Mouse (Mus musculus) adrenal gland, postnatal 25 days (tissue): ENCODE data around the gene Tcerg1l. TPM values are rescaled to one million over a fixed set of nuclear protein-coding genes. Genes with fewer than 3 reads are reported as not detected.

Experiments
- DNase-seq: peaks from one replicate; pipeline ENCODE4 v3.0.0; 2021; ENCODE audit warnings: mixed read lengths
- total RNA-seq: library from RNA; stranded (reverse); gene quantifications from 2 replicates; pipeline ENCODE4 v1.2.3, GENCODE M21; 2021

Gene Tcerg1l
- total RNA-seq, 1 experiment from 2014 or later, result 0.30 TPM

- DNase-seq, result no peak
Observed at GRCm38 (mm10) chr7:138357475-138357874, 40.1 kb downstream of the Tcerg1l start.

GRCm38 (mm10) chr7:138356655-138357449, 40.7 kb downstream of the Tcerg1l start:
- DNase-seq, result no peak

GRCm38 (mm10) chr7:138345451-138345850, 52.1 kb downstream of the Tcerg1l start:
- DNase-seq, result no peak

- DNase-seq, result no peak
Observed at GRCm38 (mm10) chr7:138338451-138338850, 59.1 kb downstream of the Tcerg1l start.

GRCm38 (mm10) chr7:138337946-138338345, 59.6 kb downstream of the Tcerg1l start:
- DNase-seq, result no peak

- DNase-seq, result no peak
Observed at GRCm38 (mm10) chr7:138332504-138333168, 64.9 kb downstream of the Tcerg1l start.

GRCm38 (mm10) chr7:138331266-138331665, 66.3 kb downstream of the Tcerg1l start:
- no peak for DNase-seq

- DNase-seq, result no peak
Observed at GRCm38 (mm10) chr7:138328637-138329036, 68.9 kb downstream of the Tcerg1l start.

GRCm38 (mm10) chr7:138326760-138327159, 70.8 kb downstream of the Tcerg1l start:
- no peak for DNase-seq

GRCm38 (mm10) chr7:138313733-138314132, 83.8 kb downstream of the Tcerg1l start:
- no peak for DNase-seq

- DNase-seq, result no peak
Observed at GRCm38 (mm10) chr7:138306126-138306525, 91.4 kb downstream of the Tcerg1l start.

- no peak for DNase-seq
Observed at GRCm38 (mm10) chr7:138284790-138285189, 112.7 kb downstream of the Tcerg1l start.

GRCm38 (mm10) chr7:138275263-138275662, 122.3 kb downstream of the Tcerg1l start:
- DNase-seq, result no peak

- DNase-seq, result no peak
Observed at GRCm38 (mm10) chr7:138271328-138271727, 126.2 kb downstream of the Tcerg1l start.

GRCm38 (mm10) chr7:138269386-138269785, 128.1 kb downstream of the Tcerg1l start:
- DNase-seq, result no peak

GRCm38 (mm10) chr7:138267976-138268646, 129.4 kb downstream of the Tcerg1l start:
- DNase-seq, result no peak

- no peak for DNase-seq
Observed at GRCm38 (mm10) chr7:138248612-138249011, 148.9 kb downstream of the Tcerg1l start.

GRCm38 (mm10) chr7:138248176-138248575, 149.4 kb downstream of the Tcerg1l start:
- no peak for DNase-seq

- no peak for DNase-seq
Observed at GRCm38 (mm10) chr7:138246684-138247083, 150.8 kb downstream of the Tcerg1l start.

GRCm38 (mm10) chr7:138242229-138242628, 155.3 kb downstream of the Tcerg1l start:
- DNase-seq, result no peak

GRCm38 (mm10) chr7:138237708-138238225, 159.8 kb downstream of the Tcerg1l start:
- DNase-seq, result no peak

GRCm38 (mm10) chr7:138224252-138224651, 173.3 kb downstream of the Tcerg1l start:
- no peak for DNase-seq

- no peak for DNase-seq
Observed at GRCm38 (mm10) chr7:138222951-138223350, 174.6 kb downstream of the Tcerg1l start.
